Mouse (Mus musculus): ENCODE measurements around the gene Bbx.

- TF ChIP-seq CTCF (IDR thresholded peaks at IDR 0.05; ENCODE audit: low read depth, low read length) (peak; percentile 55), POLR2A (IDR thresholded peaks at IDR 0.05; ENCODE audit: insufficient read depth, low read length) (no peak), EP300 (IDR thresholded peaks at IDR 0.05; ENCODE audit: insufficient read depth, low read depth, low read length) (no peak)
Observed at GRCm38 (mm10) chr16:50380682-50381350, 51.4 kb downstream of the Bbx start.

All from ES-Bruce4 (cell line).